Mouse (Mus musculus) megakaryocyte, embryonic 14.5 days (primary cell): Measurements from ENCODE around the gene Tom1. TPM values are rescaled to one million over a fixed set of nuclear protein-coding genes. Genes with fewer than 3 reads are reported as not detected.

Experiments used
- H3K27me3 ChIP-seq: replicated peaks from 2 replicates; pipeline ENCODE3; 2012; ENCODE audit warnings: inconsistent platforms
- H3K36me3 ChIP-seq: replicated peaks from 2 replicates; pipeline ENCODE3; 2012; ENCODE audit warnings: low read length, inconsistent platforms, mixed read lengths
- H3K4me1 ChIP-seq: 2 replicates; pipeline ENCODE4 v1.6.1; 2012; ENCODE audit warnings: inconsistent platforms
- H3K4me3 ChIP-seq: replicated peaks from 2 replicates; pipeline ENCODE3; 2012; ENCODE audit warnings: moderate library complexity, mild to moderate bottlenecking, inconsistent platforms
- H3K9me3 ChIP-seq: 2 replicates; pipeline ENCODE4 v1.6.1; 2012; ENCODE audit warnings: inconsistent platforms
- FLI1 ChIP-seq: IDR thresholded peaks from 2 replicates; pipeline ENCODE4 v1.6.1; 2012; ENCODE audit warnings: low read length, inconsistent platforms, mixed read lengths
- GATA1 ChIP-seq: IDR thresholded peaks from 3 replicates; pipeline ENCODE4 v1.6.1; 2012; ENCODE audit warnings: mixed read lengths, low read length, inconsistent platforms, borderline replicate concordance
- polyA plus RNA-seq: library from polyadenylated mRNA; stranded (reverse); fragments of >175 nt; gene quantifications from 2 replicates; pipeline ENCODE4 v1.2.3, GENCODE M21; 2012; ENCODE audit warnings: low replicate concordance; ENCODE audit not compliant: insufficient read depth

Tom1 gene
- polyA plus RNA-seq, 1 experiment: 36.8 TPM

GRCm38 (mm10) chr8:75038497-75038896 lies 5.0 kb downstream of the Tom1 start:
- peak overlapping the region; percentile 57 for H3K4me3 ChIP-seq
- no peak for TF ChIP-seq FLI1
- TF ChIP-seq GATA1: no peak
- peaks cover 92% of the 10 kb centered on the region for H3K4me1 ChIP-seq
- H3K27me3 ChIP-seq: no peaks in the 10 kb centered on the region
- peaks cover 52% of the 10 kb centered on the region for H3K36me3 ChIP-seq
- H3K9me3 ChIP-seq: no peaks in the 10 kb centered on the region

GRCm38 (mm10) chr8:75039754-75040153 lies 6.2 kb downstream of the Tom1 start:
- TF ChIP-seq FLI1 (no peak), GATA1 (no peak)
- Histone ChIP-seq H3K27me3 (no peaks in the 10 kb centered on the region), H3K9me3 (no peaks in the 10 kb centered on the region), H3K4me3 (peak overlapping the region; percentile 64), H3K4me1 (peaks cover 98% of the 10 kb centered on the region), H3K36me3 (peaks cover 60% of the 10 kb centered on the region)

- no peaks in the 10 kb centered on the region for H3K27me3 ChIP-seq
- H3K36me3 ChIP-seq: peaks cover 57% of the 10 kb centered on the region
- no peaks in the 10 kb centered on the region for H3K9me3 ChIP-seq
- TF ChIP-seq GATA1 (no peak), FLI1 (no peak)
- H3K4me1 ChIP-seq: peaks cover 97% of the 10 kb centered on the region
- H3K4me3 ChIP-seq: no peak overlapping the region
Observed at GRCm38 (mm10) chr8:75042171-75042570, 8.7 kb downstream of the Tom1 start.

GRCm38 (mm10) chr8:75042974-75043373 lies 9.5 kb downstream of the Tom1 start:
- H3K36me3 ChIP-seq: peaks cover 57% of the 10 kb centered on the region

GRCm38 (mm10) chr8:75046303-75046702 lies 12.8 kb downstream of the Tom1 start:
- peaks cover 89% of the 10 kb centered on the region for H3K4me1 ChIP-seq
- H3K36me3 ChIP-seq: peaks cover 74% of the 10 kb centered on the region
- H3K9me3 ChIP-seq: no peaks in the 10 kb centered on the region
- H3K4me3 ChIP-seq: peak overlapping the region; percentile 43
- no peaks in the 10 kb centered on the region for H3K27me3 ChIP-seq
- TF ChIP-seq FLI1 (no peak), GATA1 (no peak)

More at GRCm38 (mm10) chr8:75042974-75043373, 9.5 kb downstream of the Tom1 start:
- Histone ChIP-seq H3K9me3 (no peaks in the 10 kb centered on the region), H3K27me3 (no peaks in the 10 kb centered on the region), H3K4me3 (peak overlapping the region; percentile 79), H3K4me1 (peaks cover 97% of the 10 kb centered on the region)
- TF ChIP-seq FLI1 (no peak), GATA1 (no peak)

- Histone ChIP-seq H3K27me3 (no peaks in the 10 kb centered on the region), H3K9me3 (no peaks in the 10 kb centered on the region), H3K4me1 (peaks cover 79% of the 10 kb centered on the region), H3K36me3 (peaks cover 81% of the 10 kb centered on the region), H3K4me3 (no peak overlapping the region)
- TF ChIP-seq FLI1 (no peak), GATA1 (no peak)
Observed at GRCm38 (mm10) chr8:75047784-75048183, 14.3 kb downstream of the Tom1 start.

GRCm38 (mm10) chr8:75053342-75053741 lies 19.8 kb downstream of the Tom1 start:
- TF ChIP-seq GATA1: no peak
- no peak for TF ChIP-seq FLI1
- Histone ChIP-seq H3K4me1 (peaks cover 53% of the 10 kb centered on the region), H3K4me3 (no peak overlapping the region), H3K9me3 (no peaks in the 10 kb centered on the region), H3K27me3 (no peaks in the 10 kb centered on the region), H3K36me3 (peaks cover 94% of the 10 kb centered on the region)

GRCm38 (mm10) chr8:75055673-75056072 lies 22.2 kb downstream of the Tom1 start:
- H3K4me1 ChIP-seq: peaks cover 43% of the 10 kb centered on the region
- no peaks in the 10 kb centered on the region for H3K27me3 ChIP-seq
- H3K36me3 ChIP-seq: peaks cover 96% of the 10 kb centered on the region
- no peak for TF ChIP-seq GATA1
- no peaks in the 10 kb centered on the region for H3K9me3 ChIP-seq
- no peak overlapping the region for H3K4me3 ChIP-seq

- no peak for TF ChIP-seq FLI1
- TF ChIP-seq GATA1: no peak
- Histone ChIP-seq H3K4me3 (no peak overlapping the region), H3K9me3 (no peaks in the 10 kb centered on the region), H3K4me1 (peaks cover 72% of the 10 kb centered on the region), H3K27me3 (no peaks in the 10 kb centered on the region), H3K36me3 (peaks cover 92% of the 10 kb centered on the region)
Observed at GRCm38 (mm10) chr8:75060022-75060421, 26.5 kb downstream of the Tom1 start.

GRCm38 (mm10) chr8:75060815-75061214 lies 27.3 kb downstream of the Tom1 start:
- Histone ChIP-seq H3K4me3 (no peak overlapping the region), H3K4me1 (peaks cover 66% of the 10 kb centered on the region), H3K27me3 (no peaks in the 10 kb centered on the region), H3K9me3 (no peaks in the 10 kb centered on the region), H3K36me3 (peaks cover 93% of the 10 kb centered on the region)
- no peak for TF ChIP-seq FLI1
- no peak for TF ChIP-seq GATA1

- H3K4me3 ChIP-seq: peak overlapping the region; percentile 70
- H3K9me3 ChIP-seq: no peaks in the 10 kb centered on the region
- no peak for TF ChIP-seq FLI1
- TF ChIP-seq GATA1: no peak
- peaks cover 72% of the 10 kb centered on the region for H3K4me1 ChIP-seq
- peaks cover 92% of the 10 kb centered on the region for H3K36me3 ChIP-seq
- no peaks in the 10 kb centered on the region for H3K27me3 ChIP-seq
Observed at GRCm38 (mm10) chr8:75063290-75063689, 29.8 kb downstream of the Tom1 start.
